Mouse (Mus musculus) brain, embryonic 14.5 days (tissue): ENCODE measurements around the gene Pgbd5.

ENCODE experiments used
- CTCF ChIP-seq: fragments of 200-500 bp; IDR thresholded peaks from 2 replicates; pipeline ENCODE4 v1.5.1; 2012; ENCODE audit warnings: inconsistent platforms, mild to moderate bottlenecking, moderate library complexity, borderline replicate concordance; ENCODE audit not compliant: insufficient read depth, insufficient read length; ENCODE audit errors: extremely low read depth
- POLR2A ChIP-seq: fragments of 200-500 bp; IDR thresholded peaks from 2 replicates; pipeline ENCODE4 v1.6.1; 2012; ENCODE audit warnings: mild to moderate bottlenecking, inconsistent platforms, borderline replicate concordance; ENCODE audit not compliant: poor library complexity, insufficient read depth, insufficient read length, severe bottlenecking; ENCODE audit errors: extremely low read depth

DNA sequence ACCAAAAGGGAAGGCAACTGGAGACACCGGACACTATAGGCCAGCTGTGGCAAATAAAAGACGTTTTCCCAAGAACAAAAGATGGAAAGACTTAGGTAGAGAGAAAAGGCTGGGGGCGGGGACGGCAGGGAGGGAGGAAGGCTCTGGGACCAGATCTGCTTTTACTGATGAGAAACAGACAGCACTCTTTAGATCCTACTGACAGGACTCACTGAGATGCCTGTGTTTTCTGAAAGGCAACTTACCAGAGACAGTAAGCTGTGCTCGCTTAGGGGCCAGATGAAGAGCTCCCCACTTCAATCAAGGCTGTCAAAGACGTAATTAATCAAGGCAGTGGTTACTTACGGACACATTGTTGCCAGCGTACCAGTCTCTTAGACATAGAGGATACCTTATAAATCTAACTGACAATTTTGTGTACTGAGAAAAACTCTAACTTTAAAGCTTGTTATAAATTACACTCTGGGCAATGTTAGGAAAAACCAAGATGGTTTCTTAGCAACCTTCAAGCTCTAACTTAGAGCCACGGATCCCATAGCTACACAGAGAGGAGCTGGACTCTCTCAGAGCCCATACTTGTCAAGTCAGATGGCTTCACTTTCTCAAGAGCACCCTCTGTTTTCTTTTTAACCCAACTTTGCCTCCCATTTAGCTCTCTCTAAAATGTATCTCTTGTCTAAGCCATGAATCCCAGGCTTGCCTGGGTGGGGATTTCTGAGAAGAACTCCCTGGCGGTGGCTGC is 47.0 kb downstream of the Pgbd5 start:
- TF ChIP-seq CTCF (no peak), POLR2A (no peak)
